Mouse (Mus musculus) MEL (cell line): ENCODE measurements at regions not wholly inside any gene's neighbourhood (a gene's known extent, or its start where the extent isn't known, plus 50 kb on each side); places are given as distances from the start of the nearest gene placed in this dataset.

Experiments
- DNase-seq: peaks from one replicate; pipeline ENCODE4 v3.0.0; 2011; ENCODE audit warnings: low read depth, low spot score
- H3K27ac ChIP-seq: 2 replicates; pipeline ENCODE4 v1.5.1; 2012; ENCODE audit warnings: low read depth, mild to moderate bottlenecking, control low read depth, low read length, moderate library complexity; ENCODE audit not compliant: control insufficient read depth
- H3K27me3 ChIP-seq, 2 experiments: fragments of 150-350 bp in 1 of 2; sonication (generic) in 1 of 2; 2 replicates each; pipeline ENCODE4 v1.6.1; 2012; ENCODE audit warnings: low read length in 2 of 2, mild to moderate bottlenecking in 2 of 2, improper control_type of control experiment in 1 of 2, moderate library complexity in 1 of 2; ENCODE audit not compliant: insufficient read depth in 2 of 2, control insufficient read depth in 1 of 2
- H3K36me3 ChIP-seq, 2 experiments: 2 replicates each; pipeline ENCODE4 v1.6.1; 2012 to 2014; ENCODE audit warnings: low read length in 2 of 2, improper control_type of control experiment in 1 of 2, inconsistent platforms in 1 of 2, mild to moderate bottlenecking in 1 of 2; ENCODE audit not compliant: insufficient read depth in 2 of 2, control insufficient read depth in 1 of 2
- H3K4me1 ChIP-seq, 2 experiments: fragments of 150-350 bp in 1 of 2; sonication (generic) in 1 of 2; 2 replicates each; pipeline ENCODE4 v1.6.1; 2012; ENCODE audit warnings: low read length in 2 of 2, improper control_type of control experiment in 1 of 2, mild to moderate bottlenecking in 1 of 2; ENCODE audit not compliant: insufficient read depth in 2 of 2, control insufficient read depth in 1 of 2
- H3K4me3 ChIP-seq, 2 experiments: fragments of 150-350 bp in 1 of 2; sonication (generic) in 1 of 2; 2 replicates each; pipeline ENCODE4 v1.5.1; 2012; ENCODE audit warnings: low read depth in 2 of 2, low read length in 2 of 2, mild to moderate bottlenecking in 2 of 2, moderate library complexity in 2 of 2, control low read depth in 1 of 2, improper control_type of control experiment in 1 of 2; ENCODE audit not compliant: control insufficient read depth in 1 of 2, insufficient read depth in 1 of 2
- H3K79me2 ChIP-seq: 2 replicates; pipeline ENCODE4 v1.6.1; 2012; ENCODE audit warnings: mild to moderate bottlenecking, low read length, moderate library complexity; ENCODE audit not compliant: control insufficient read depth, poor library complexity, insufficient read depth
- H3K9ac ChIP-seq: 2 replicates; pipeline ENCODE4 v1.6.1; 2012; ENCODE audit warnings: low read depth, mild to moderate bottlenecking, control low read depth, low read length, moderate library complexity; ENCODE audit not compliant: control insufficient read depth, poor library complexity, severe bottlenecking
- H3K9me3 ChIP-seq: fragments of 150-350 bp; sonication (generic); replicated peaks from 2 replicates; pipeline ENCODE4 v1.6.1; 2012; ENCODE audit warnings: mild to moderate bottlenecking, low read length, improper control_type of control experiment, moderate library complexity; ENCODE audit not compliant: insufficient read depth
- BHLHE40 ChIP-seq: IDR thresholded peaks from 2 replicates; pipeline ENCODE4 v1.6.1; 2012; ENCODE audit warnings: low read depth, mild to moderate bottlenecking, inconsistent platforms, low read length, improper control_type of control experiment, borderline replicate concordance
- CHD2 ChIP-seq: IDR thresholded peaks from 2 replicates; pipeline ENCODE4 v1.6.1; 2011; ENCODE audit warnings: low read length, improper control_type of control experiment
- ETS1 ChIP-seq: IDR thresholded peaks from 2 replicates; pipeline ENCODE4 v1.6.1; 2012; ENCODE audit warnings: low read depth, mild to moderate bottlenecking, inconsistent platforms, low read length, improper control_type of control experiment, moderate library complexity
- GABPA ChIP-seq: IDR thresholded peaks from 2 replicates; pipeline ENCODE4 v1.6.1; 2012; ENCODE audit warnings: low read depth, mild to moderate bottlenecking, inconsistent platforms, low read length, improper control_type of control experiment, moderate library complexity
- JUND ChIP-seq: IDR thresholded peaks from 2 replicates; pipeline ENCODE4 v1.6.1; 2011; ENCODE audit warnings: low read depth, mild to moderate bottlenecking, improper control_type of control experiment, low read length
- KAT2A ChIP-seq: conservative IDR thresholded peaks from 2 replicates; pipeline ENCODE4 v1.6.1; 2012; ENCODE audit warnings: low read depth, low read length, improper control_type of control experiment, inconsistent platforms
- MAZ ChIP-seq: IDR thresholded peaks from 2 replicates; pipeline ENCODE4 v1.6.1; 2012; ENCODE audit warnings: low read depth, mild to moderate bottlenecking, inconsistent platforms, low read length, improper control_type of control experiment
- MYB ChIP-seq: IDR thresholded peaks from 2 replicates; pipeline ENCODE4 v1.6.1; 2011; ENCODE audit warnings: mild to moderate bottlenecking, low read depth, low read length, improper control_type of control experiment
- NELFE ChIP-seq: IDR thresholded peaks from 2 replicates; pipeline ENCODE4 v1.6.1; 2011; ENCODE audit warnings: low read depth, low read length, improper control_type of control experiment
- NRF1 ChIP-seq: IDR thresholded peaks from 2 replicates; pipeline ENCODE4 v1.6.1; 2014; ENCODE audit warnings: low read depth, mild to moderate bottlenecking, inconsistent platforms, low read length, improper control_type of control experiment, moderate library complexity; ENCODE audit not compliant: poor library complexity, insufficient read depth, severe bottlenecking
- POLR2A ChIP-seq, 2 experiments: IDR thresholded peaks; 2 replicates each; pipeline ENCODE4 v1.6.1; 2011 to 2012; ENCODE audit warnings: low read length in 2 of 2, mild to moderate bottlenecking in 2 of 2, control low read depth in 1 of 2, improper control_type of control experiment in 1 of 2, low read depth in 1 of 2, moderate library complexity in 1 of 2; ENCODE audit not compliant: control insufficient read depth in 1 of 2, insufficient read depth in 1 of 2, poor library complexity in 1 of 2
- RCOR1 ChIP-seq: IDR thresholded peaks from 2 replicates; pipeline ENCODE4 v1.6.1; 2012; ENCODE audit warnings: low read depth, mild to moderate bottlenecking, inconsistent platforms, low read length, improper control_type of control experiment
- SIN3A ChIP-seq: IDR thresholded peaks from 2 replicates; pipeline ENCODE4 v1.6.1; 2012; ENCODE audit warnings: low read length, improper control_type of control experiment, inconsistent platforms
- SMC3 ChIP-seq: IDR thresholded peaks from 2 replicates; pipeline ENCODE4 v1.6.1; 2011; ENCODE audit warnings: low read depth, low read length, improper control_type of control experiment
- TBP ChIP-seq: IDR thresholded peaks from 2 replicates; pipeline ENCODE4 v1.8.0; 2011; ENCODE audit warnings: low read depth, low read length, improper control_type of control experiment
- UBTF ChIP-seq: IDR thresholded peaks from 2 replicates; pipeline ENCODE4 v1.6.1; 2012; ENCODE audit warnings: low read depth, mild to moderate bottlenecking, inconsistent platforms, low read length, improper control_type of control experiment, moderate library complexity, borderline replicate concordance; ENCODE audit not compliant: insufficient read depth
- USF1 ChIP-seq: IDR thresholded peaks from 2 replicates; pipeline ENCODE4 v1.6.1; 2014; ENCODE audit warnings: low read depth, mild to moderate bottlenecking, inconsistent platforms, low read length, improper control_type of control experiment, moderate library complexity

DNA sequence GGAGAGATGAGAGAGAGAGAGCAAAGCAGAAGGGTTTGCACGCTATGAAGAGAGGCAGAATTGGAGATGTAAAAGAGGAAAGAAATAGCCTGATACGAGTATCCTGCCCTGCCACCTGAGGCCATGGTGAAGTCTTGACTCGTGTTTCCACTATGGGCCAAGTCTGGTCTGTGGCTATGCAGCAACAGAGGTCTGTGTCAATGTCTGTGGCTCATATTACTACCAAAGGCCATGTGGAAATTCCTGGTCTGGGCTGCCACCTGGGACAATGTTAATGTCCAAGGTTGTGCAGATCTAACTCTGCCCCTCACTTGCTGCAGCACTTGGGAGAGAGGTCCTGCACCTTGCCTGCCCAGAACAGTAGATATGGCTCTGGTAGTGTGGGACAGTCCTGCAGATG, 132.8 kb upstream of the Rag2 start:
- Histone ChIP-seq H3K4me3 (no peak overlapping the region), H3K27me3 (no peaks in the 10 kb centered on the region), H3K9ac (no peak overlapping the region), H3K79me2 (no peaks in the 10 kb centered on the region), H3K36me3 (no peaks in the 10 kb centered on the region), H3K9me3 (no peaks in the 10 kb centered on the region), H3K27ac (no peak overlapping the region), H3K4me1 (no peaks in the 10 kb centered on the region)
- TF ChIP-seq JUND (no peak), CHD2 (no peak), POLR2A (IDR thresholded peaks at IDR 0.05; ENCODE audit: control insufficient read depth in 1 of 2, insufficient read depth in 1 of 2, low read depth in 1 of 2, low read length in 2 of 2, poor library complexity in 1 of 2) (no peak), GABPA (no peak), USF1 (no peak), TBP (no peak), NRF1 (no peak), SIN3A (no peak), MAZ (no peak)
- no peak for DNase-seq

DNA sequence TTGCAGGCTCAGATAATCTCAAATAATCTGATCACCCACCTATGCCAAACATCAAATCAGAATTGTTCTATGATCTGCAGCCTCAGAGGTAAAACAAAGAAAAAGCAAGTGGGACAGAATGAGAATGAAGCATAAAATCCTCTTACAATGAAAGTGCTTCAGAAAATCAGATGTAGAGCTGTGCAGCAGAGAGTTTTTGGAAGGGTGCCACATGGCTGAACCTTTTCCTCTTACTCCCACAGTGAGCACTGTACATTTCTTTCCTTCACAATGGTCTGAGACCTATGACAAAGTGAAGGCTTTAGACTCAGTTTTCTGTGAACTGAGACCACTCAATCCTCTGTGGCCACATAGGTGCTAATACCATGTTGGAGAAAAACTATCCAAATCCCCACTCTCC, 116.4 kb upstream of the Rag2 start:
- no peak overlapping the region for H3K27ac ChIP-seq

More for the DNA sequence above, 116.4 kb upstream of the Rag2 start:
- TF ChIP-seq MYB (no peak), SMC3 (no peak), BHLHE40 (no peak), KAT2A (no peak), USF1 (no peak), TBP (no peak), UBTF (no peak), ETS1 (no peak), RCOR1 (no peak), SIN3A (no peak), NELFE (no peak)
- no peaks in the 10 kb centered on the region for H3K79me2 ChIP-seq
- no peak for DNase-seq
- H3K9me3 ChIP-seq: no peaks in the 10 kb centered on the region
- no peak overlapping the region for H3K9ac ChIP-seq
- H3K4me3 ChIP-seq: no peak overlapping the region
- H3K27me3 ChIP-seq: no peaks in the 10 kb centered on the region
- H3K36me3 ChIP-seq: no peaks in the 10 kb centered on the region
- H3K4me1 ChIP-seq: no peaks in the 10 kb centered on the region
